Mouse (Mus musculus) intestine, embryonic 15.5 days (tissue): ENCODE data around the gene Slc35c1. TPM values are rescaled to one million over a fixed set of nuclear protein-coding genes. Genes with fewer than 3 reads are reported as not detected.

Source experiments
- ATAC-seq: fragments of 200-750 bp; cut with Nextera tagmentation; 2 replicates; pipeline ENCODE4 v1.8.0; 2017; ENCODE audit warnings: moderate TSS enrichment, moderate library complexity
- H3K27ac ChIP-seq: fragments of 300-500 bp; sonication (generic); 2 replicates; pipeline ENCODE4 v1.5.1; 2015; ENCODE audit warnings: mild to moderate bottlenecking, inconsistent platforms
- H3K27me3 ChIP-seq: fragments of 300-500 bp; sonication (generic); replicated peaks from 2 replicates; pipeline ENCODE4 v1.6.1; 2015; ENCODE audit warnings: inconsistent platforms
- H3K36me3 ChIP-seq: fragments of 300-500 bp; sonication (generic); 2 replicates; pipeline ENCODE4 v1.6.1; 2015; ENCODE audit warnings: inconsistent platforms
- H3K4me1 ChIP-seq: fragments of 300-500 bp; sonication (generic); replicated peaks from 2 replicates; pipeline ENCODE4 v1.6.1; 2015; ENCODE audit warnings: inconsistent platforms
- H3K4me2 ChIP-seq: fragments of 300-500 bp; sonication (generic); replicated peaks from 2 replicates; pipeline ENCODE4 v1.6.1; 2015; ENCODE audit warnings: mild to moderate bottlenecking, inconsistent platforms
- H3K4me3 ChIP-seq: fragments of 300-500 bp; sonication (generic); replicated peaks from 2 replicates; pipeline ENCODE4 v1.5.1; 2015; ENCODE audit warnings: inconsistent platforms
- H3K9ac ChIP-seq: fragments of 300-500 bp; sonication (generic); 2 replicates; pipeline ENCODE4 v1.6.1; 2015; ENCODE audit warnings: inconsistent platforms
- H3K9me3 ChIP-seq: fragments of 300-500 bp; sonication (generic); 2 replicates; pipeline ENCODE4 v1.6.1; 2016; ENCODE audit warnings: inconsistent platforms
- WGBS: fragments of 180-500 bp; shearing (Covaris S2); methylation state at CpG from one replicate; pipeline ENCODE4 v1.1.7; 2015; 5-methylcytosine and 5-hydroxymethylcytosine counted together
- polyA plus RNA-seq: library from polyadenylated mRNA; unstranded; fragments of >200 nt; fragmentation: Nextera tagmentation; extraction: Ambion mirVana; gene quantifications from 2 replicates; pipeline ENCODE4 v1.2.1, GENCODE M21; 2015

The Slc35c1 gene
- polyA plus RNA-seq, 1 experiment from 2014 or later, result 37.3 TPM

DNA sequence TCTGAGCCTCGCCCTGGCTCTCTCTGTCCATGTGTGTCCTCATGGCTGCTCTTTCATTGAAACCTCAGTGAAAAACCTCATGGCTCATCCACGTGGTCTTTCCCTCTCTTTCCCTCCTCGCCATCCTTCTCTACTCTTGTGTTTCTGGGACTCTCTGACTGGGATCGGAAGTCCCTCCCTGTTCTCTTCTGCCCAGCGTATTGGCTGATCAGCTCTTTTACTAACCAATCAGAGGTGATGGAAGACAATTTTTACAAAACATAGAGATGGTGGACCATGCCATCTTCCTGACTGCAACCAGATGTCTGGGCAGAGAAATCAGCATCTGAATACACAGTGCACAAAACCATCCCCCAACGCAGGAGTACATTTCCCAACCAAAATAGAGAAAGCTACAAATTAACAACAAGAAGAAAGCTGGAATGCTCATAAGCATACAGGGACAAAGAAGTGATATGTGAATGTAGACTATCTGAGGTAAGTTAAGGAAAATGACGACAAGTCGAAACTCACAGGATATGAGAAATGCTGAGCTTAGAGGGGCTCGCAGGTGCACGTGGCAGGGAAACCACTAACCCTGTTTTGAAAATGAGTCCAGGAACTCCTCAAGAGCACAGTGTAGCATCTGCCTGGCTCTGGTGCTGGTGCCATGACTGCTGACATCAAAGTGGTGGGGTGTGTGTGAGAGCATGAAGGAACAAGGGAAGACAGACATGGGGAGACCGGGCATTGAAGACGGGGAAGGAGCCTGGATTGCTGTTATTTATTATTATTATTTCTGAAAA is 11.7 kb upstream of the Slc35c1 start:
- Histone ChIP-seq H3K36me3 (no peaks in the 10 kb centered on the region), H3K9me3 (no peaks in the 10 kb centered on the region), H3K27ac (no peak overlapping the region), H3K27me3 (no peaks in the 10 kb centered on the region), H3K4me1 (no peaks in the 10 kb centered on the region), H3K4me3 (no peak overlapping the region), H3K4me2 (no peak overlapping the region), H3K9ac (no peak overlapping the region)
- no peak for ATAC-seq
- 82% methylated on average over 12 of the region's 12 CpGs for WGBS

GRCm38 (mm10) chr2:92464690-92465089 is 4.4 kb upstream of the Slc35c1 start:
- Histone ChIP-seq H3K4me3 (no peak overlapping the region), H3K4me1 (peaks cover 8% of the 10 kb centered on the region), H3K27me3 (peaks cover 3% of the 10 kb centered on the region; the same call in 1 of the 2 replicates), H3K36me3 (no peaks in the 10 kb centered on the region), H3K9me3 (no peaks in the 10 kb centered on the region), H3K4me2 (no peak overlapping the region), H3K9ac (no peak overlapping the region), H3K27ac (no peak overlapping the region)
- 0 out of 2 replicates have a peak, but pooled peaks have one; percentile 6 for ATAC-seq
- WGBS, result 66% methylated on average over 3 of the region's 3 CpGs

- Histone ChIP-seq H3K27ac (no peak overlapping the region), H3K9me3 (no peaks in the 10 kb centered on the region), H3K4me1 (peaks cover 31% of the 10 kb centered on the region), H3K9ac (no peak overlapping the region), H3K27me3 (peaks cover 3% of the 10 kb centered on the region; the same call in 1 of the 2 replicates), H3K36me3 (no peaks in the 10 kb centered on the region), H3K4me2 (no peak overlapping the region), H3K4me3 (no peak overlapping the region)
- WGBS, result 79% methylated on average over 1 of the region's 1 CpGs
- ATAC-seq, result no peak
Measured at GRCm38 (mm10) chr2:92461215-92461614, 877 bp upstream of the Slc35c1 start.

DNA sequence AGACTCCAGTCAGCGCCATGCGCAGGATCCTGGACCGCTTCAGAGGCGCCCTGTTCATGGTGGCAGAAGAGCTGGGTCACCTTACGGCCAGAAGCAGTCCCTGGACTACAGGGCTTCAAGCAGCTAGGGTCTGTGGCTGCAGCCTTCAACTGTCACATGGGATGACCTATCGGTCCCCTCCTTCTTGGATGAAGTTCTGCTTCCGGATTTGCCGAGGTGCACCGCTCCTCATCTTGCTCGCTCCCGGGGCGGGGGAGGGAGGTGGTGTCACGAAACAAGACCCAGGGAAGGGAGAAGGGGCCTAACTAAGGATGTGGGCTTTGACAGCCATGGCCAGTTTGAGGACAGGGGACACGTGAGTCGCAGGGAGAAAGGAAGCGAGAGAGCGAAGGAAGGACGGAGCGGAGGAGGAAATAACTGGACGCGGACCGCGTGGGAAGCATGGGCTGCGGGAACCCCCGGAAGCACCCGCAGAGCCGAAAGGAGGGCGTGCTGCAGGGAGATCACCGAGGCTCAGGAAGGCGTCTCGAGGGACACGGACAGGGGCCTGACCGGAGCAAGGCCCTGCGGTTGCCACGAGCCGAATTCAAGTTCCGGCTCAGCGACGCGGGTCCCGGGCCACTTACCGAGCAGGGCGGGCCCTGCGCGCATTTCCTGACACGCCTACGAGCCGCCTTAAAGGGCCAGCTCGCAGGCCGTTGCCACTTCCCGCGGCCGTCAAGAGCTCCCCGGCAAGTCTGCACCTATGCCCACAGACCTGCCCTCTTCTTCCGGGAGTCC is 1.0 kb downstream of the Slc35c1 start:
- Histone ChIP-seq H3K9ac (peak overlapping the region; percentile 78), H3K4me2 (peak overlapping the region; percentile 85), H3K4me1 (peaks cover 32% of the 10 kb centered on the region), H3K27ac (peak overlapping the region; percentile 79), H3K27me3 (peaks cover 3% of the 10 kb centered on the region; the same call in 1 of the 2 replicates), H3K36me3 (peaks cover under 1% of the 10 kb centered on the region; the same call in 1 of the 2 replicates), H3K9me3 (no peaks in the 10 kb centered on the region), H3K4me3 (peak overlapping the region; percentile 76)
- WGBS, result under 1% methylated on average over 55 of the region's 55 CpGs
- peak; percentile 93 for ATAC-seq

DNA sequence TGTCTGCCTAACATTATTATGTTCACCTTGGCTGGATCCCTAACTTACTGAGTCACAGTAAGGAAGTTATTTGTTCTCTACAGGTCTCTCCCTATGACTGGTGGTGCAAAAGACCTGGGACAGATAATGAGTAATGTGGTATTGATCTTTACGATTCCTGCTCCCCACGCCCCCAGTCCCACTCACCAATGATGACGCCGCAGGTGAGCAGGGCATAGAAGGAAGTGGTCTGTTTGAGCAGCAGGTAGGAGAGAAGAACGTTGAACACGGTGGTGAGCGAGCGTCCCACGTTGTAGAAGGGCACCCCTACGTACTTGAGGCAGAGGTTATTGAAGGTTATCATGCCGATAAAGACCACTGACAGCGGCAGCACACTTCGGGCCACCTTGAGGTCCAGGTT is 1.9 kb downstream of the Slc35c1 start:
- WGBS, result 40% methylated on average over 13 of the region's 13 CpGs
- ATAC-seq, result no peak
- H3K27ac ChIP-seq, result no peak overlapping the region

DNA sequence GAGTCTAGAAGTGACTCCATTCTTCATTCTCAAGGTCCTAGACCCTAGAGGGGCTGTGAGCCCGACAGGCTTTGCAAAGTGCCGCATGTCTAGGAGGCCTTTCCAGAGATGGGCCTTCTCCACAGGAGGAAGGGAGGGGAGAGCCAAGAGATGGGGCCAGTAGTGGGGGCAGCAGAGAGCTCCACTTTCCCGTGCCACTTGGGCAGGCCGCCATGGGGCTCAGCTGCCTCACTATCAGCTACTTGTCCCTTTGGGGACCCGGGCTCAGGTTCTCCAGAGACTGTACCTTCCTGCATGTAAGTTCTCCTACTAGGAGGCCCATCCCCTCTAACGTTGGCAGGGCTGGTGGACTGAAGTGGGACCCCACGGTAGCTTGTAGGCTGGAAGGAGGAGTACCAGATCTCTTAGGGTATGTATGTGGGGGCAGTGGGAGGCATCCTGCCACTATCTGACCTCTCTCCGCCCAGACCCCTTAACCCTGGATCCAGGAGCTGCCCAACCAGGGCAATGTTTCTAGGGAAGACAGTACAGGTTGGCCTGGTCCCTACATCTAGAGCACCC is 3.3 kb downstream of the Slc35c1 start:
- Histone ChIP-seq H3K27ac (no peak overlapping the region), H3K9ac (no peak overlapping the region; the same call in 1 of the 2 replicates), H3K9me3 (no peaks in the 10 kb centered on the region), H3K27me3 (peaks cover 3% of the 10 kb centered on the region; the same call in 1 of the 2 replicates), H3K4me3 (0 out of 2 replicates have a peak overlapping the region, but pooled peaks have one; percentile 1), H3K4me1 (peaks cover 32% of the 10 kb centered on the region), H3K36me3 (peaks cover 13% of the 10 kb centered on the region), H3K4me2 (peak overlapping the region; percentile 85)
- 55% methylated on average over 8 of the region's 8 CpGs for WGBS
- ATAC-seq, result no peak

More for the DNA sequence above, 1.9 kb downstream of the Slc35c1 start:
- peaks cover 7% of the 10 kb centered on the region; the same call in 1 of the 2 replicates for H3K36me3 ChIP-seq
- no peaks in the 10 kb centered on the region for H3K9me3 ChIP-seq
- H3K4me2 ChIP-seq, result peak overlapping the region; percentile 85
- peak overlapping the region; percentile 76 for H3K4me3 ChIP-seq
- H3K27me3 ChIP-seq, result peaks cover 3% of the 10 kb centered on the region; the same call in 1 of the 2 replicates
- H3K9ac ChIP-seq, result peak overlapping the region; percentile 78
- peaks cover 32% of the 10 kb centered on the region for H3K4me1 ChIP-seq

GRCm38 (mm10) chr2:92455704-92456103 is 4.6 kb downstream of the Slc35c1 start:
- Histone ChIP-seq H3K36me3 (peaks cover 13% of the 10 kb centered on the region), H3K4me3 (no peak overlapping the region), H3K27me3 (peaks cover 3% of the 10 kb centered on the region; the same call in 1 of the 2 replicates), H3K9ac (no peak overlapping the region), H3K4me1 (peaks cover 32% of the 10 kb centered on the region), H3K27ac (no peak overlapping the region), H3K9me3 (no peaks in the 10 kb centered on the region), H3K4me2 (no peak overlapping the region)
- WGBS, result 43% methylated on average over 3 of the region's 3 CpGs
- ATAC-seq, result no peak

DNA sequence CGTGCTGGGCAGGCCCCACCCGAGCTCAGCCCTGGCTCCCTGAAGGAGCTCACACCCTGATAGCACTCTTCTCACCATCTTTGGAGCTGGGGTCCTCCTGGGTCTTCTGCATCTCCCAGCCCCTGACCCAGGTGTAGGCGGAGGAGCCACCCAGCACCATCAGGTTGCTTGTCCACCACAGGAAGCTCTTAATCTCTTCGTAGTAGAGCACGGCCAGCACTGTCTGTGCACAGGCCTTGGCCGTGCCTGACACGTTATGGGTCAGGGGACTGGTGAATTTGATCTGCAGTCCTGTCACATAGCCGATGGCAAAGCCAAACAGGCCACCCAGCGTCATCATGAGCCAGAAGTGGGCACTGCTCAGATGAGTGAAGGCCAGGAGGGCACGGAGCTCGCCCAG is 6.2 kb downstream of the Slc35c1 start:
- H3K9ac ChIP-seq, result no peak overlapping the region
- peaks cover 25% of the 10 kb centered on the region for H3K4me1 ChIP-seq
- WGBS, result 91% methylated on average over 11 of the region's 11 CpGs
- no peak overlapping the region for H3K4me2 ChIP-seq
- no peak for ATAC-seq
- no peak overlapping the region for H3K4me3 ChIP-seq
- no peaks in the 10 kb centered on the region for H3K27me3 ChIP-seq
- H3K36me3 ChIP-seq, result peaks cover 13% of the 10 kb centered on the region
- no peaks in the 10 kb centered on the region for H3K9me3 ChIP-seq
- no peak overlapping the region for H3K27ac ChIP-seq

DNA sequence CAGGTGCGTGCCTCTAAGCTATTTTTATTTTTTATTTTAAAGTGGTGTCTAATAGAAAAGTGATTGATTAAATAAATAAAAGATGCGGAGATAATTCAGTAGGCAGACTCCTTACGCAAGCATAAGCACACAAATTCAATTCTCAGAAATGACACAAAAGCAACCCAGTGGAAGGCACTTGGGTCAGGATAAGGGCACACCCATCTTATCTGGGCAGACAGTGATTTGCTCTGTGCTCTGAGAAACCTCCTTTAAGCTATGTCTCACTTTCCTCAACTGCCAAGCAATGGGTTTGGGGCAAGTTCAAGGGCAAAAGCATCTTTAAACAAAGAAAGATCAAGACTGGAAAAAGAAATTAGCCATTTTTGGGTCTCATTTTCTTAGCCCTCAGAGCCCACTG is 9.2 kb downstream of the Slc35c1 start:
- peaks cover 13% of the 10 kb centered on the region for H3K36me3 ChIP-seq
- H3K9me3 ChIP-seq, result no peaks in the 10 kb centered on the region
- H3K4me2 ChIP-seq, result no peak overlapping the region
- ATAC-seq, result no peak
- H3K4me3 ChIP-seq, result no peak overlapping the region
- peaks cover 2% of the 10 kb centered on the region; the same call in 1 of the 2 replicates for H3K4me1 ChIP-seq
- H3K27ac ChIP-seq, result no peak overlapping the region
- H3K9ac ChIP-seq, result no peak overlapping the region
- 87% methylated on average over 3 of the region's 3 CpGs for WGBS
- H3K27me3 ChIP-seq, result no peaks in the 10 kb centered on the region

GRCm38 (mm10) chr2:92447121-92447740 is 13.1 kb downstream of the Slc35c1 start:
- no peaks in the 10 kb centered on the region for H3K27me3 ChIP-seq
- ATAC-seq, result no peak
- no peak overlapping the region for H3K4me3 ChIP-seq
- no peaks in the 10 kb centered on the region for H3K36me3 ChIP-seq
- no peak overlapping the region for H3K4me2 ChIP-seq
- H3K4me1 ChIP-seq, result 0 out of 2 replicates have a peak, but pooled peaks cover 4% of the 10 kb centered on the region
- H3K9me3 ChIP-seq, result no peaks in the 10 kb centered on the region
- 70% methylated on average over 7 of the region's 7 CpGs for WGBS
- no peak overlapping the region for H3K27ac ChIP-seq
- H3K9ac ChIP-seq, result no peak overlapping the region

GRCm38 (mm10) chr2:92446656-92447055 is 13.7 kb downstream of the Slc35c1 start:
- Histone ChIP-seq H3K4me2 (no peak overlapping the region), H3K27me3 (no peaks in the 10 kb centered on the region), H3K9ac (no peak overlapping the region), H3K4me3 (no peak overlapping the region), H3K4me1 (0 out of 2 replicates have a peak, but pooled peaks cover 4% of the 10 kb centered on the region), H3K9me3 (no peaks in the 10 kb centered on the region), H3K27ac (no peak overlapping the region), H3K36me3 (no peaks in the 10 kb centered on the region)
- 0 out of 2 replicates have a peak, but pooled peaks have one; percentile 27 for ATAC-seq
- WGBS, result 76% methylated on average over 8 of the region's 8 CpGs
